Mouse (Mus musculus) liver, embryonic 11.5 days (tissue): ENCODE measurements around the gene Fam222b. TPM values are rescaled to one million over a fixed set of nuclear protein-coding genes. Genes with fewer than 3 reads are reported as not detected.

Experiments
- ATAC-seq: fragments of 200-750 bp; cut with Nextera tagmentation; replicated peaks from 2 replicates; pipeline ENCODE4 v1.8.0; 2017; ENCODE audit warnings: moderate number of reproducible peaks, mild to moderate bottlenecking, moderate TSS enrichment, moderate library complexity; ENCODE audit not compliant: low FRiP score
- DNase-seq: peaks from one replicate; pipeline ENCODE4 v3.0.0-alpha.2; 2017; ENCODE audit warnings: low spot score
- H3K27ac ChIP-seq: fragments of 300-500 bp; sonication (generic); 2 replicates; pipeline ENCODE4 v1.5.1; 2014; ENCODE audit warnings: mild to moderate bottlenecking, low read depth, low read length, control low read depth
- H3K27me3 ChIP-seq: fragments of 300-500 bp; sonication (generic); replicated peaks from 2 replicates; pipeline ENCODE4 v1.6.1; 2014; ENCODE audit warnings: low read length, mixed read lengths; ENCODE audit not compliant: control insufficient read depth, insufficient read depth
- H3K36me3 ChIP-seq: fragments of 300-500 bp; sonication (generic); 2 replicates; pipeline ENCODE4 v1.6.1; 2014; ENCODE audit warnings: mild to moderate bottlenecking, low read length, moderate library complexity, mixed read lengths; ENCODE audit not compliant: control insufficient read depth, insufficient read depth
- H3K4me1 ChIP-seq: fragments of 300-500 bp; sonication (generic); replicated peaks from 2 replicates; pipeline ENCODE4 v1.6.1; 2014; ENCODE audit warnings: low read length, mixed read lengths; ENCODE audit not compliant: control insufficient read depth, insufficient read depth
- H3K4me2 ChIP-seq: fragments of 300-500 bp; sonication (generic); 2 replicates; pipeline ENCODE4 v1.6.1; 2014; ENCODE audit warnings: mild to moderate bottlenecking, control low read depth, moderate library complexity
- H3K4me3 ChIP-seq: fragments of 300-500 bp; sonication (generic); 2 replicates; pipeline ENCODE4 v1.5.1; 2014; ENCODE audit warnings: low read depth, low read length, control low read depth
- H3K9ac ChIP-seq: fragments of 300-500 bp; sonication (generic); 2 replicates; pipeline ENCODE4 v1.6.1; 2014; ENCODE audit warnings: low read depth, low read length, control low read depth
- H3K9me3 ChIP-seq: fragments of 300-500 bp; sonication (generic); 2 replicates; pipeline ENCODE4 v1.6.1; 2016; ENCODE audit warnings: low read length, inconsistent platforms, mixed read lengths; ENCODE audit not compliant: control insufficient read depth
- WGBS: fragments of 180-500 bp; shearing (Covaris S2); extraction: QIAGEN DNeasy Blood & Tissue Kit; methylation state at CpG from one replicate; pipeline ENCODE4 v1.1.7; 2014; 5-methylcytosine and 5-hydroxymethylcytosine counted together
- polyA plus RNA-seq: library from polyadenylated mRNA; unstranded; fragments of >200 nt; fragmentation: Nextera tagmentation; extraction: Ambion mirVana; gene quantifications from 2 replicates; pipeline ENCODE4 v1.2.1, GENCODE M21; 2014

Gene Fam222b
- polyA plus RNA-seq, 1 experiment from 2014 or later, result 17.3 TPM

DNA sequence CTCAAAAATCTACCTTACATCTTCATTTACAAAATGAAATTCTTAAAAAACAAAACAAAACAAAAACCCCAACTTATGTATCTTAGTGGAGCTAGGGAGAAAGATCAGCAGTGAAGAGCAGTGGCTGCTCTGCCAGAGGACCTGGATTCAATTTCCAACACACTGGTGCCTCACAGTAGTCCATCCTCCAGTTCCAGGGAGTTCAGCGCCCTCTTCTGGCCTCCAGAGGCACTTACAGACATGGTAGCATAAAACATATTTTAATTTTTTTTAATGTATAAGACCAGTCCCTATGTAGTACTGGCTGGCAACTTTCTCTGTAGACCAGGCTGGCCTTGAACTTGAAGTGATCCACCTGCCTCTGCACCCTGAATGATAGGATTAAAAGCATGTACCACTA lies 56.7 kb downstream of the Fam222b start:
- DNase-seq (no peak), ATAC-seq (no peak)
- Histone ChIP-seq H3K9ac (no peak overlapping the region), H3K27ac (no peak overlapping the region), H3K36me3 (peaks cover 41% of the 10 kb centered on the region), H3K4me1 (no peaks in the 10 kb centered on the region), H3K4me2 (no peak overlapping the region), H3K4me3 (no peak overlapping the region), H3K9me3 (no peaks in the 10 kb centered on the region), H3K27me3 (no peaks in the 10 kb centered on the region)
- 29% methylated on average over 1 of the region's 1 CpGs for WGBS

GRCm38 (mm10) chr11:78152299-78153231 lies 58.1 kb downstream of the Fam222b start:
- H3K9ac ChIP-seq, result no peak overlapping the region
- H3K4me2 ChIP-seq, result no peak overlapping the region
- no peaks in the 10 kb centered on the region for H3K4me1 ChIP-seq
- no peak overlapping the region; the same call in 1 of the 2 replicates for H3K4me3 ChIP-seq
- WGBS, result 83% methylated on average over 9 of the region's 9 CpGs
- H3K36me3 ChIP-seq, result peaks cover 46% of the 10 kb centered on the region
- no peak for ATAC-seq
- 0 out of 2 replicates have a peak overlapping the region, but pooled peaks have one; percentile 38 for H3K27ac ChIP-seq
- DNase-seq, result no peak
- H3K9me3 ChIP-seq, result no peaks in the 10 kb centered on the region
- no peaks in the 10 kb centered on the region for H3K27me3 ChIP-seq

DNA sequence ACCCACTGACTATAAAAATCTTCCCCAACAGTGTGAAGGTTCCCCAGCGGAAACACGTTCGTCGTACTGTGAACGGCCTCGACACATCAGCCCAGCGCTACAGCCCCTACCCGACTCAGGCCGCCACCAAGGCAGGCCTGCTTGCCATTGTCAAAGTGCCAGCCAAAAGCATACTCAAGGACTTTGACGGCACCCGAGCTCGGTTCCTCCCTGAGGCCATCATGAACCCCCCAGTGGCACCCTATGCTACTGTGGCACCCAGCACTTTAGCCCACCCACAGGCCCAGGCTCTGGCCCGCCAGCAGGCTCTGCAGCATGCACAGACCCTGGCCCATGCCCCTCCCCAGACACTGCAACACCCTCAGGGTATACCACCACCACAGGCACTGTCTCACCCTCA lies 59.3 kb downstream of the Fam222b start:
- no peaks in the 10 kb centered on the region for H3K9me3 ChIP-seq
- H3K4me1 ChIP-seq, result no peaks in the 10 kb centered on the region
- H3K27ac ChIP-seq, result no peak overlapping the region
- ATAC-seq (no peak), DNase-seq (no peak)
- H3K9ac ChIP-seq, result no peak overlapping the region
- no peak overlapping the region for H3K4me3 ChIP-seq
- no peaks in the 10 kb centered on the region for H3K27me3 ChIP-seq
- WGBS, result 89% methylated on average over 13 of the region's 13 CpGs
- H3K36me3 ChIP-seq, result peaks cover 52% of the 10 kb centered on the region
- H3K4me2 ChIP-seq, result no peak overlapping the region

GRCm38 (mm10) chr11:78155674-78156073 lies 61.2 kb downstream of the Fam222b start:
- 0 out of 2 replicates have a peak, but pooled peaks cover 3% of the 10 kb centered on the region for H3K4me1 ChIP-seq
- H3K36me3 ChIP-seq, result peaks cover 59% of the 10 kb centered on the region
- no peak overlapping the region for H3K4me3 ChIP-seq
- no peak overlapping the region for H3K4me2 ChIP-seq
- 82% methylated on average over 5 of the region's 5 CpGs for WGBS
- H3K9ac ChIP-seq, result no peak overlapping the region
- DNase-seq (no peak), ATAC-seq (no peak)
- H3K9me3 ChIP-seq, result no peaks in the 10 kb centered on the region
- H3K27me3 ChIP-seq, result no peaks in the 10 kb centered on the region
- H3K27ac ChIP-seq, result no peak overlapping the region

GRCm38 (mm10) chr11:78156156-78156699 lies 61.8 kb downstream of the Fam222b start:
- Histone ChIP-seq H3K27me3 (no peaks in the 10 kb centered on the region), H3K9ac (no peak overlapping the region), H3K36me3 (peaks cover 60% of the 10 kb centered on the region), H3K4me2 (no peak overlapping the region), H3K4me1 (0 out of 2 replicates have a peak, but pooled peaks cover 3% of the 10 kb centered on the region), H3K9me3 (no peaks in the 10 kb centered on the region), H3K27ac (no peak overlapping the region), H3K4me3 (no peak overlapping the region)
- WGBS, result 84% methylated on average over 6 of the region's 6 CpGs
- no peak for DNase-seq
- no peak for ATAC-seq

DNA sequence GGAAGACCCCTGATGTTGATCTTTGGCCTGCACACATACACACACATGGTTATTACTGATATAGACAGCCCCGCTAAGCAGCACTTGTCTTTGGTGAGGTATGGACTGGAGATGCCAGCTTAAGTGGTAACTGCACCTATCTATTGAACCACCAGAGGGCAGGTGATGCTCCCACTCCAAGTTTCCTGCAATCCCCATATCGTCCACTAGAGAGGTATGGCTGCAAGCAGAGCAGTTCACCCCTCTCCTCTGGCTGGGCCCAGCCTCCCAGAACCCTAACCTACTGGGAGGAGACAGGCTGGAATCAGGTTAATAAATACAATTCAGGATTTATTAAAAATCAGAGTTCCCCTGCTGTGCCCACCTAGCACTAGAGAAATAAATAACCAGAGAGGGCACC lies 64.6 kb downstream of the Fam222b start:
- Histone ChIP-seq H3K27ac (no peak overlapping the region), H3K36me3 (peaks cover 57% of the 10 kb centered on the region), H3K9ac (no peak overlapping the region), H3K4me3 (no peak overlapping the region), H3K4me1 (peaks cover 23% of the 10 kb centered on the region), H3K9me3 (no peaks in the 10 kb centered on the region), H3K27me3 (no peaks in the 10 kb centered on the region), H3K4me2 (no peak overlapping the region)
- WGBS, result 23% methylated on average over 2 of the region's 2 CpGs
- DNase-seq (peak; percentile 68), ATAC-seq (peak; percentile 67)

GRCm38 (mm10) chr11:78159557-78159956 lies 65.1 kb downstream of the Fam222b start:
- no peak overlapping the region for H3K4me2 ChIP-seq
- 77% methylated on average over 7 of the region's 7 CpGs for WGBS
- no peak for ATAC-seq
- no peak overlapping the region for H3K4me3 ChIP-seq
- H3K27ac ChIP-seq, result no peak overlapping the region
- H3K36me3 ChIP-seq, result peaks cover 52% of the 10 kb centered on the region
- H3K27me3 ChIP-seq, result no peaks in the 10 kb centered on the region
- no peak overlapping the region for H3K9ac ChIP-seq
- no peaks in the 10 kb centered on the region for H3K9me3 ChIP-seq
- H3K4me1 ChIP-seq, result peaks cover 23% of the 10 kb centered on the region
- DNase-seq, result no peak

DNA sequence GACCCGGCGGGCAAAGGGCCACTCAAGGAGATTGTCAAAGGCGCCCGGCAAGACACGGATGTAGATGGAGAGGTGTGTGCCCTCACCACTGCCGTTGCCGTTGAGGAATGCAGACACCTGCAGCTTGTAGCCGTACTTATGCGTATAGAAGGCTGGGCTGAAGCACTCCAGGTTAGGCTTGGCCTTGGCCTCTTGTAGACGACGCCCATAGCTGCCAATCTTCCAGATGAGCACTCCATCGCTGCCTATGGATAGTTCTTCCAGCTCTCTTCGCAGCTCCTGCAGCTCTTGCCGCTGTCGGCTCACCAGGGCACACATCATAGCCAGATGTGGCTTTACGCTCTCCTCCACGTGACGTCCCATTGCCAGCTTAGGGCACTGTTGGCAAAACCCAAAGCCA lies 65.7 kb downstream of the Fam222b start:
- no peak overlapping the region for H3K4me3 ChIP-seq
- no peak overlapping the region for H3K9ac ChIP-seq
- H3K9me3 ChIP-seq, result no peaks in the 10 kb centered on the region
- DNase-seq (no peak), ATAC-seq (no peak)
- H3K4me1 ChIP-seq, result peaks cover 23% of the 10 kb centered on the region
- peaks cover 48% of the 10 kb centered on the region for H3K36me3 ChIP-seq
- WGBS, result 88% methylated on average over 18 of the region's 18 CpGs
- no peak overlapping the region for H3K27ac ChIP-seq
- H3K27me3 ChIP-seq, result no peaks in the 10 kb centered on the region
- no peak overlapping the region for H3K4me2 ChIP-seq
